Mouse (Mus musculus) CD8-positive naive resting alpha-beta T cell, adult 2 months (primary cell): ENCODE data around the gene Mt1.

Experiments
- DNase-seq, 2 experiments: peaks; one replicate each; pipeline ENCODE4 v3.0.0; 2022; ENCODE audit warnings: low read depth in 2 of 2, low spot score in 2 of 2

The Mt1 gene

GRCm38 (mm10) chr8:94172809-94173732, 5.8 kb upstream of the Mt1 start:
- DNase-seq = no peak

GRCm38 (mm10) chr8:94173848-94174403, 5.0 kb upstream of the Mt1 start:
- no peak for DNase-seq

GRCm38 (mm10) chr8:94174619-94175213, 4.2 kb upstream of the Mt1 start:
- DNase-seq = no peak

DNA sequence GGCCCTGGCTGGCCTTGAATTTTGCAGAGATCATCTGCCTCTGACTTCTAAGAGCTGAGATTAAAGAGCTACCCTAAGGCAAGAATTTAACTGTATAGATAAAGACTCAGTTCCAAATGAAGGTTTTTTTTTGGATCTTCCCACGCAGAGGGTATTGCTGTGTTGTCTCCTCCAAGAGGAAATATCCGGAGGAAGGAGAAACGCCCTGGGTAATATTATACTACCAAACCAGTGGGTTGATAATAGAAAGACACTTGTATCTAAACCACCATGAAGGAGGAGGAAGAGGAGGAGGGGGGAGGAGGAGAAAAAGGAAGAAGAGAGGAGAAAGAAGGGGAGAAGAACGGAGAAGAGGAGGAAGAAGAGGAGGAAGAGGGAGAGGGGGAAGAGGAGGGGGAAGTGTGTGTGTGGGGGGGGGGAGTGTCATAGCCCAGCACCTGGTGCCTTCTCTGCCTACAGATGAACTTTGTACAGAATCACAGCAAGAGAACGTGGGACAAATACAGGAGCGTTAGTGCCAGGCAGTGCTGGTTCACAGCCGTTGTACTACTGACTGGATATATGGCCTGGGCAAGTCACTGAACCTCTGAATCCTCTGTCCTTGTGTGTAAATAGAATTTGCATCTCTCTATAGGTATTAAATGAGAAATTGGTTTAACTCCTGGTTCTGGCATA, 1.0 kb upstream of the Mt1 start:
- DNase-seq = no peak

DNA sequence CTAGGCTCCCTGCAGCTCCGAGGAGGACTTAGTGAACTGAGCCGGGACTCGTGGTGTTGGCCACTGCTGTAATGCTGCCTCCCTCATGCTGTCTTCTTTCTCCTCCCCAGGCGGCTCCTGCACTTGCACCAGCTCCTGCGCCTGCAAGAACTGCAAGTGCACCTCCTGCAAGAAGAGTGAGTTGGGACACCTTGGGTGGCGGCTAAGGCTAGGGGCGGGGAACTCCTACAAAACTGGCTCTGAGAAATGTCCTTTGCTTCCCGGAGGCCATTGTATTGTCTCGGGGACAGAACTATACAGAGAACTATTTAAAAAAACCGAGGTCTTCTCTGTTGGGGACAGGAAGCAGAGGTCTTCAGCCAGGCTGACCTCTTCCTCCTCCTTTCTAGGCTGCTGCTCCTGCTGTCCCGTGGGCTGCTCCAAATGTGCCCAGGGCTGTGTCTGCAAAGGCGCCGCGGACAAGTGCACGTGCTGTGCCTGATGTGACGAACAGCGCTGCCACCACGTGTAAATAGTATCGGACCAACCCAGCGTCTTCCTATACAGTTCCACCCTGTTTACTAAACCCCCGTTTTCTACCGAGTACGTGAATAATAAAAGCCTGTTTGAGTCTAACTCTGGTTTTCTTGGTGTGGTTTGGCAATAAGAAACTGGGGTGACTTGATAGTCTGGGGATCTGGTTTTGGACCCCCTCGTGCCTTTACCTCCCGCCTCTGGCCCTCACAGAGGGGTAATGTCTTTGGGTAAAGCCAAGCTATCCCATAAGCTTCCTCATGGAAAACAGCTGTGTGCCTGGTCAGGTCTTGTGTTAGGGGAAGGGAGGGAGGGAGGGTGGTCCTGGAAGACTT, 1.1 kb downstream of the Mt1 start:
- DNase-seq = no peak

- no peak for DNase-seq
These were observed 1.7 kb downstream of the Mt1 start for GRCm38 (mm10) chr8:94180561-94180908.

GRCm38 (mm10) chr8:94182055-94182929, 3.4 kb downstream of the Mt1 start:
- DNase-seq = no peak

- peak; percentile 50 to 62 for DNase-seq
These were observed 4.2 kb downstream of the Mt1 start for GRCm38 (mm10) chr8:94183117-94183516.

DNA sequence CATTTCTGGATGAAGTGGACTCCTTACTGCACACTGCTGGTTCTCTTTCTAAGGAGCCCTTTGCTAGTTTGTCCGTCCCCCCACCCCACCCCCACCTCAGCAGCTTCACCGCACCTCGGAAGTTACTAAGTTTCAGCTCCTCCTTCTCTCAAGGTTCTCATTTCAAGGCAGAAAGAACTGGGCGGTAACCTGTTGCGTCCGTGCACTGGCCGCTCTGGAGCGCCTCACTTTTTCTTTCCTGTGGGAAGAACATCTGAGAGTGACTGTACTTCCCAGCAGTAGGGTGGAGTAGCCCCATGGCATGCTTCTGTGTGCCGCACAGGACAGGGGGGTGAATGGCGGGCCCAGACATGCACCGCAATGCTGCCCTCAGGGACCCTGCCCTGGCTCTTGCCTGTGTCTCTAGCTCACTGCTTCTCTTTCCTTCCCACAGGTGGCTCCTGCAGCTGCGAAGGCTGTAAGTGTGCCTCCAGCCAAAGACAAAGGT, 5.5 kb downstream of the Mt1 start:
- DNase-seq = no peak

DNA sequence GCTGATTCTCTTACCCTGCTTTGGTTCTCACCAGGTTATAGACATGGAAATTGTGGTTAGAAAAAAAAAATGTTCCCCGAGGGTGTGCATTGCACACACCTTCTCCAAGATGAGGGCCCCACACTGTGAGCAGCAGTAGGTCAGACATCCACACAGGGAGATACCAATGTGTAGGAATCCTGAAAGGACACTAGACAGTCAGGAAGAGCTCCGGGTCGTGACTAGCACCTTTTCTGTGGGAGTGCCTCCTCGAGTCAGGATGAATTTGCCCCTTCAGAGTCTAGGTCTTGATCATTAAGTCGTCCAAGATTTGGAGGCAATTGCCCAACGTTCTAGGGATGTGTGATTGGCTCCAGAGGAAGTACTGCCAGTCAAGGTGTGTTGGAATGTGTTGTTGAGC, 6.9 kb downstream of the Mt1 start:
- DNase-seq = no peak

GRCm38 (mm10) chr8:94186542-94186941, 7.7 kb downstream of the Mt1 start:
- peak; percentile 29 to 42 for DNase-seq

DNA sequence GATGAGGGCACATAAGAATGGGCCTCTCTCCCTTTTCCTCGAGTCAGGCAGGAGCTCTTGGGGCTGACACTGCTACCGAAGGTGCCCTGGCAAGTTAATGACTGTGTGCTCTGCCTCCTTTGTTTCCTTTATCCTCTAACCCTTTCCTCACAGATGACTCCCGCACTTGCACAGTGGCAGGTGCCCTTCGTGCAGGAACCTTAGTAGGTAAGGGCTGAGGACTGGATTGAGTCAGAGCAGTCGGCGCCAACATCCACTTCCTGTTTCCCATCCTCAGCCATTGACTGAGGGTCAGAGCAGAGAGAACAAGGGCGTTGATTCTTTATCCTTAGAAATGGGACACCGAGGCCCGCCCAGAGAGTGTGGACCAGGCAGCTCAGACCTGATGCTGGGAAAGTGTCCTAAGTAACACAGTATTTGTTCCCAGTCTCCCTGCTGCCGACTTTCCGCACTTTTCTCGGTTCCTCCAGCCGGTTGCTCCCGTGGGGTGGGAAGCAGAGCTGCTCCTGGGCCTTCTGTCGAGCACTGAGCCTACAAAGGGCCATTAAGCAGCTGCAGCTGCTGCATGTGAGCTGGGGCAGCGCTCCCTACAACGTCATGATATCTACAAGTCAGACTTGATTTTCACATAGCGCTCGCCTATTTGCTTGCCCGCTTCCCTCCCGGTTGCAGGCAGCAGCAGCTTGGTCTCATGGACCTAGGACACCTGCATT, 8.6 kb downstream of the Mt1 start:
- DNase-seq = no peak

GRCm38 (mm10) chr8:94189275-94190031, 10.6 kb downstream of the Mt1 start:
- DNase-seq = no peak

DNA sequence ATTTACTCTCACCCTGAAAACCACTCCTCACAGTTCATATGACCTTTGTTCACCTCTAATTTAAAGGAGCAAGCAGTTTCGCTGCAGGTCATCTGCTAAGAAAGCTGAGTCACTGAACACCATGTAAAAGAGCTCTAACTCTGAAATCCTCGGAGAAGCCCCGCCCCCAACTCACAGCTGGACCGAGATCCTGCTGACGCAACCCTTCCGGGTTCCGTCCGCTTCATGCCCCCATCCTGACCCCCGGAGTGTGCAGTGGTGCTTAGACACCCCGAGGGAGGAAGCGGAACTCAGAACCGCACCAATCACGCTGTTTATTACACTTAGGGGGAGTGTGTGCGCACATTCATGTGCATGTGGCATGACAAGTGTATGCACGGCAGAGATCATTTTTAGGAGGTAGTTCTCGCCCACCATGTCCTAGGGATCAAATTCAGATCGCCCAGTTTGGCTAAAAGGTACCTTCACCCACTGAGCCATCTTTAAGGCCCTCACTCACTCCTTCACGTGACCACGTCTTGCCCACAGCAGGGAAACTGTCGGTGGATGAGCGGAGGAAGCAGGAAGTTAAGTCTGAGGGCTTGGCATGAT, 12.3 kb downstream of the Mt1 start:
- DNase-seq = peak; percentile 59 to 79

DNA sequence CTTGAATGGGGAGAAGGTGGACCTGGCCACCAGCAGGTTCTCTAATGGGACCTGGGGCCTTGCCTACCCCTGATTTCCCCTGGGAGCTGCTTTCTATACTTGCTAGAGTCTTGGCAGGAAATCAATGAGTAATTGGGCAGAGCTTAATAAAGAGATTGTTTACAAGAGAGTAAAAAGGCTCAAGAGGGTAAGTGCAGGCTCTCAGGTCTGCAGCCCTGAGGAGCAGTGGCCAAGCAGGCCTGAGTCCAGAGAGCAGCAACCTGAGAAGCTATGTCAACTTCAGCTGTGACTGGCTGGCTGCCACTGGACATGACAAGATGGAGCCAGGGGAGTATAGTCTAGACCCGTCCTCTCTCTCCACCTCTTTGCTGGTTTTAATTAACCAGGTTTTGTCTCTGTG, 14.0 kb downstream of the Mt1 start:
- DNase-seq = no peak

DNA sequence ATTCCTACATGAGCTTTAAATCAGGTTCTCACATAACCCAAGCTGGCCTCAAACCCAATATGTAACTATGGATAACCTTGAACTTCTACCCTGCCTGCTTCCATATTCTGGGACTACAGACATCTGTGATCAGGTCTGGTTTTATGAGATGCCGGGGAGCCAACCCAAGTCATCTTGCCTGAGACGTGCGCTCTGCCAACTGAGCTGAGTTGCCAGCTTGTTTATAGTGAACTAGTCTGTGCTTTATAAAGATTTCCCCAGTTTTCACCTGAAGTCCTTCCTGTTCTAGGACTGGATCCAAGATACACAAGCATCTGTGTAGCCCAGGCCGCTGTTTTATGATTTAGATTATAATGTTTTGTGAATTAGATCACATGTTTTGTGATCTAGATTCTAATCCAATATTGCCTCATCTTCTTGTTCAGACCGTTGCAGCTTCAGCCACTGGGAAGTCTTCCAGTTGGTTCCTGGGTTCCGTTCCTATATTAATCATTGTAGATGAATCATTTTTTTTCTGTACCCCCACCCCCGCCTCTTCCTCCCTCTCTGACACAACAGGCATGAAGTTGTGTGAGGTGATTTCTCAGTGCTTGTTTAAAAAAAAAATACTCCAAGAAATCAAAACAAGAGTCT, 15.8 kb downstream of the Mt1 start:
- DNase-seq = no peak

DNA sequence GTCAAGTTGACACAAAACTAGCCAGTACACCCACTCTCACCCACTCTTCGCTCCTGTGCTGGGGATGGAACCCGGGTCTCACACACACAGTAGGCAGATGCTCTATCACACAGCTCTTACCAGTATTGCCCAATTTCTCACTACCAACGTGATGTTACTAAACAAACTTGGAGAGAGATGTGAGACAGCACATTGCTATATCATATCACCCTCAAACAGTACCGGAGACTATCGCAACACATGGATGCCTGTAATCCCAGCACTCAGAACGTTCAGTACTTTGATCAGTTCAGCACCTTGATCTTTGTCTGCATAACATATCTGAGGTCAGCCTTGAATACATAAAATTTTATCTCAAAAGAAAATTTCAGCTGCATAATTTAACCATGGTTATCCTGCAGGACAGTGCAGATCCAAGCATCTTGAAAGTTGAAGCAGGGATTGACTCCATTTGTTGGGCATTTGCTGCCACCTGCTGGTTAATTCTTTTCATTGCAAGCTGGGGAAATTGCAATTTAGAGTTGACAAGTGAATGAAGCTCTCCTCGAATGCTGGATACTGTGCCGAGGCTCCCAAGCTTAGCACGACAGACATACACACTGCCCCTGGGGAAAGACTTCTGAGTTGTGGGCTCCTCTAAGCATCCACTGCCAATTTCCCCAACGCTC, 20.5 kb downstream of the Mt1 start:
- DNase-seq = peak; percentile 44 to 59
